Mouse (Mus musculus) limb, embryonic 14.5 days (tissue): ENCODE data around the gene Mroh2a. TPM values are rescaled to one million over a fixed set of nuclear protein-coding genes. Genes with fewer than 3 reads are reported as not detected.

Source experiments
- ATAC-seq: fragments of 200-750 bp; cut with Nextera tagmentation; 2 replicates; pipeline ENCODE4 v1.8.0; 2017; ENCODE audit warnings: low read depth, moderate number of reproducible peaks, moderate TSS enrichment; ENCODE audit not compliant: low FRiP score
- DNase-seq: peaks from one replicate; pipeline ENCODE4 v3.0.0-alpha.2; 2015; ENCODE audit warnings: low spot score
- H3K27ac ChIP-seq: fragments of 300-500 bp; sonication (generic); replicated peaks from 2 replicates; pipeline ENCODE4 v1.5.1; 2014; ENCODE audit warnings: low read depth, mild to moderate bottlenecking, low read length, moderate library complexity, mixed read lengths
- H3K27me3 ChIP-seq: fragments of 300-500 bp; sonication (generic); 2 replicates; pipeline ENCODE4 v1.6.1; 2014; ENCODE audit warnings: low read length, mixed read lengths; ENCODE audit not compliant: control insufficient read depth, insufficient read depth
- H3K36me3 ChIP-seq: fragments of 300-500 bp; sonication (generic); 2 replicates; pipeline ENCODE4 v1.6.1; 2014; ENCODE audit warnings: mild to moderate bottlenecking, low read length, moderate library complexity, mixed read lengths; ENCODE audit not compliant: control insufficient read depth, insufficient read depth
- H3K4me1 ChIP-seq: fragments of 300-500 bp; sonication (generic); 2 replicates; pipeline ENCODE4 v1.6.1; 2014; ENCODE audit warnings: antibody characterized with exemption, low read length, mixed read lengths; ENCODE audit not compliant: control insufficient read depth, insufficient read depth
- H3K4me2 ChIP-seq: fragments of 300-500 bp; sonication (generic); replicated peaks from 2 replicates; pipeline ENCODE4 v1.6.1; 2014; ENCODE audit warnings: low read depth, mild to moderate bottlenecking, low read length, moderate library complexity; ENCODE audit not compliant: severe bottlenecking
- H3K4me3 ChIP-seq: fragments of 300-500 bp; sonication (generic); replicated peaks from 2 replicates; pipeline ENCODE4 v1.5.1; 2014; ENCODE audit warnings: low read length
- H3K9ac ChIP-seq: fragments of 300-500 bp; sonication (generic); 2 replicates; pipeline ENCODE4 v1.6.1; 2014; ENCODE audit warnings: mild to moderate bottlenecking, low read depth, low read length, moderate library complexity; ENCODE audit not compliant: severe bottlenecking
- H3K9me3 ChIP-seq: fragments of 300-500 bp; sonication (generic); 2 replicates; pipeline ENCODE4 v1.6.1; 2016; ENCODE audit warnings: low read length; ENCODE audit not compliant: control insufficient read depth
- POLR2A ChIP-seq: fragments of 200-500 bp; IDR thresholded peaks from 2 replicates; pipeline ENCODE4 v1.8.0; 2012; ENCODE audit warnings: inconsistent platforms, mild to moderate bottlenecking, moderate library complexity, borderline replicate concordance; ENCODE audit not compliant: insufficient read depth, insufficient read length; ENCODE audit errors: extremely low read depth
- WGBS: fragments of 180-500 bp; shearing (Covaris S2); extraction: QIAGEN DNeasy Blood & Tissue Kit; methylation state at CpG from one replicate; pipeline ENCODE4 v1.1.7; 2014; 5-methylcytosine and 5-hydroxymethylcytosine counted together
- polyA plus RNA-seq, 2 experiments: library from polyadenylated mRNA; depleted of rRNA in 1 of 2; stranded (reverse) in 1 of 2; unstranded in 1 of 2; fragments of >200 nt; fragmentation: Nextera tagmentation in 1 of 2; extraction: Ambion mirVana in 1 of 2; gene quantifications; 2 replicates each; pipeline versions ENCODE4 v1.2.1 to v1.2.3; 2012 to 2014

Mroh2a gene
- polyA plus RNA-seq, 2 experiments: 0.20 to 2.2 TPM

DNA sequence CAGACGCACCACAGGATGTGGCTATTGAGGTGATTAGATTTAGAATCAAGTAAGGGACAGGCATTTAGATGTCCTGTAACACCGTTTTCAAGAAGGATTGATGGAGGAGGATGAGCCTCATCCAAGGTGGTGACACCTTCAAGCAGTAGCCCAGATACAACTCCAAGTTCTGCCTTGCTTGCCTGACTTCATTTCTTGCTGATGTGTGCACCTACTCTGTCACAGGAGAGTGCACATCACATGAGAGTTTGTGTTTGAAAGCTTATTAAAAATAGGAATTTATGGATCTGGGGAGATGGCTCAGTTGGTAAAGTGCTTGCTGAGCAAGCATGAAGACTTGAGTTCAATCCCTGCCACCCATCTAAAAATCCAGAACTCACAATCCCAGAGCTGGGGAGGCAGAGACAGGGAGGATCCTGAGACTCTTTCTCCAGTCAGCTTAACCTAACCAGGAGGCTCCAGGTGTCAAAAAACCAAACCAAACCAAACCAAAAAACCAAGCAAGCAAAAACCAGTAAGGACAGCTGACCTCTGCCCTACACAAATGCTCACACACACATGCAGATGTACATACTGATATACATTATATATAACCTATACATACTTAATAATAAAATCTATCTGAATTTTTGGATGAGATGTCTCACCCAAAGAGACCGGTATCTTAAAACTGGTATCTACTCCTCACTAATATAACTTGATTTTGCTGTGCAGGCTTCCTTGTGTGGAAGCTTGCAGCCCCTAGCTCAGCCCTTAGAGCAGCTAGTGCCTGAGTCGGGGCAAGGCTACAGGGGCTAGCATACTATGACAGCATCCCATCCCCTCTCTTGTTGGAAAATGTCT lies 72.1 kb downstream of the Mroh2a start:
- H3K9ac ChIP-seq: no peak overlapping the region
- H3K27ac ChIP-seq: no peak overlapping the region
- H3K4me1 ChIP-seq: no peaks in the 10 kb centered on the region
- 61% methylated on average over 4 of the region's 4 CpGs for WGBS
- no peak for TF ChIP-seq POLR2A
- ATAC-seq (no peak), DNase-seq (peak; percentile 5)
- H3K4me2 ChIP-seq: no peak overlapping the region
- no peaks in the 10 kb centered on the region for H3K36me3 ChIP-seq
- peaks cover 73% of the 10 kb centered on the region for H3K9me3 ChIP-seq
- no peaks in the 10 kb centered on the region for H3K27me3 ChIP-seq
- no peak overlapping the region for H3K4me3 ChIP-seq

- 84% methylated on average over 2 of the region's 2 CpGs for WGBS
- H3K9ac ChIP-seq: no peak overlapping the region
- H3K4me2 ChIP-seq: no peak overlapping the region
- TF ChIP-seq POLR2A: no peak
- DNase-seq (no peak), ATAC-seq (no peak)
- no peaks in the 10 kb centered on the region for H3K27me3 ChIP-seq
- H3K27ac ChIP-seq: no peak overlapping the region
- H3K4me3 ChIP-seq: no peak overlapping the region
- no peaks in the 10 kb centered on the region for H3K4me1 ChIP-seq
- H3K9me3 ChIP-seq: peaks cover 79% of the 10 kb centered on the region
- no peaks in the 10 kb centered on the region for H3K36me3 ChIP-seq
Observed at GRCm38 (mm10) chr1:88299529-88299945, 72.8 kb downstream of the Mroh2a start.

GRCm38 (mm10) chr1:88300301-88301050 lies 73.7 kb downstream of the Mroh2a start:
- TF ChIP-seq POLR2A: no peak

DNA sequence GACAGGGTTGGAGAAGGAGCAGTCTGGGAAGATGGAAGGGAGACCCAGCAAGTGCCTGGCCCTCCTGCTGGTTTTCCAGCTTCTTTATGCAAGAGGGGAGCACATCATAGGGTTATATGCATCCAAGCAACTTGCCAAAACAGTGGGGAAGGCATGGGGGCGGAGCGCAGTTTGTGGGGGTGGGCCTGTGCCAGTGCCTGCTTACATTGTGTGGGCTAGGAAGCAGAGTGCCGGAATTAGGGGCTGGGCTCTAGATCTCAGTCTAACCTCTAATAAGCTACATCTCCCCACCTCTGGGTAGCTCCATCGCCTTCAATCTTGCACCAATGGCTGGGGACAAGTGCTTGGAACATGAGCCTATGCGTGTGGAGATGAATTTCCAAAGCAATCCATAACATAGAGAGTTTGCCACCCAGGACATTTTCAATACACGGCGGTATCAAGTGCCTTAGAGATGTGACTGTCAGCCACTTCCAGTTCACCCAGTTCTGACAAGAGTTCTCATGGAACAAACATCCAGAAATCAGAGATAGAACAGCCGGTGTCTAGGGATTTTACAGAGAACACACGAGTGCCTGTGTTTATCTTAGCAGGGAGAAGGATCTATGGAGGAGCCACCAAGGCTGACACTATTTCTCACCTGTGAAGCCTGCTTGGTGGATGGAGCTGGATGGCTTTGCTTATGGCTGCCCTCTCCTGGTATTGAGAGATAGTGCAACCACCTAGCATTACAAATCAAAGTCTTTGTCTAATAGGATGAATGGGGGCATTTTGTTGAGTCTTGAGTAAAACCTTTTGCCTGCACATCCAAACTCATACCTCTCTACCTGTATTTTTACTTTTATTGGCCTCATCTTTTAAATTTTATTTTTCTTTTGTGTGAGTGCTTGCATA lies 74.6 kb downstream of the Mroh2a start:
- peak; percentile 11 for DNase-seq
- Histone ChIP-seq H3K4me3 (no peak overlapping the region), H3K27me3 (no peaks in the 10 kb centered on the region), H3K4me1 (no peaks in the 10 kb centered on the region), H3K4me2 (no peak overlapping the region), H3K27ac (no peak overlapping the region), H3K9ac (no peak overlapping the region), H3K9me3 (peaks cover 87% of the 10 kb centered on the region), H3K36me3 (no peaks in the 10 kb centered on the region)
- no peak for ATAC-seq
- no peak for TF ChIP-seq POLR2A
- 69% methylated on average over 9 of the region's 9 CpGs for WGBS

More at GRCm38 (mm10) chr1:88300301-88301050, 73.7 kb downstream of the Mroh2a start:
- ATAC-seq (no peak), DNase-seq (peak; percentile 13)
- H3K4me1 ChIP-seq: no peaks in the 10 kb centered on the region
- H3K27me3 ChIP-seq: no peaks in the 10 kb centered on the region
- no peak overlapping the region for H3K9ac ChIP-seq
- H3K4me3 ChIP-seq: no peak overlapping the region
- WGBS: 45% methylated on average over 5 of the region's 5 CpGs
- H3K36me3 ChIP-seq: no peaks in the 10 kb centered on the region
- peaks cover 87% of the 10 kb centered on the region for H3K9me3 ChIP-seq
- H3K4me2 ChIP-seq: no peak overlapping the region
- H3K27ac ChIP-seq: no peak overlapping the region

DNA sequence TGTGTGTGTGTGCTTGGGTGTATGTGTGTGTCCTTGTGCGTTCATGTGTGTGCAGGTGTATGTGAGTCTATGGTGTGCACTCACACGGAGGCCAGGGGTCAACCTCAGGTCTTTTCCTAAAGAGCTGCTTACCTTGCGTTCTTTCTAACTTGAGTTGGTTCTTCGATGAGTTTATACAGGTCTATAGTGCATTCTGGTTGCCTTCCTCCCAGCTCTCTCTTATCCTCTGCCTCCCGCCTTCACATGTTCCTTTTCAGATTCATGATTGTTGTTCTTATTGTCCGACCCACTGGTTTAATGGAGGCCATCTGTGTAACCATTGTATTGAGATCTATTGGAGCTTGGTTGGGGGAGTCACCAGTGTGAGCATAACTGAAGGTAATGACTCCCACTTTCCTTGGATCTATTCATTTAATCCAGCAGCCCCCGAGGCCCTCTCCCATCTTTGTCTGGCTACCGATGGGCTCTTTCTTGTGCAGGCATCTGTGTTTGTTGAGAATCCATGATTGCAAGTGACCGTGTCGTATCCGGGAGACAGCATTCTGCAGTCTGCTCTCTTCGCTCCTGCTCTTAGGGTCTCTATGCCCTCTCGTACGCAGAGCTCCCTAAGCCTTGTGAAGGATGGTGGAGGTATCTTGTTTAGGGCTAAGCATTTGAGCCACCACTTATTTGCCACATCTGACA lies 75.4 kb downstream of the Mroh2a start:
- WGBS: 65% methylated on average over 14 of the region's 14 CpGs
- TF ChIP-seq POLR2A: no peak
- no peak overlapping the region for H3K4me3 ChIP-seq
- ATAC-seq (0 out of 2 replicates have a peak, but pooled peaks have one; percentile 19), DNase-seq (no peak)
- peaks cover 92% of the 10 kb centered on the region for H3K9me3 ChIP-seq
- no peaks in the 10 kb centered on the region for H3K4me1 ChIP-seq
- H3K4me2 ChIP-seq: no peak overlapping the region
- no peak overlapping the region for H3K27ac ChIP-seq
- no peak overlapping the region for H3K9ac ChIP-seq
- H3K36me3 ChIP-seq: no peaks in the 10 kb centered on the region
- H3K27me3 ChIP-seq: no peaks in the 10 kb centered on the region
